Mouse (Mus musculus) lung, embryonic 16.5 days (tissue): Measurements from ENCODE around the gene Zfp410. TPM values are rescaled to one million over a fixed set of nuclear protein-coding genes. Genes with fewer than 3 reads are reported as not detected.

Experiments used
- ATAC-seq: fragments of 200-750 bp; cut with Nextera tagmentation; 2 replicates; pipeline ENCODE4 v1.8.0; 2017; ENCODE audit warnings: low read depth, mild to moderate bottlenecking, moderate library complexity
- H3K27ac ChIP-seq: fragments of 300-500 bp; sonication (generic); 2 replicates; pipeline ENCODE4 v1.5.1; 2014; ENCODE audit warnings: mild to moderate bottlenecking, control low read depth, low read length
- H3K27me3 ChIP-seq: fragments of 300-500 bp; sonication (generic); 2 replicates; pipeline ENCODE4 v1.6.1; 2014; ENCODE audit warnings: low read depth, low read length, mixed read lengths; ENCODE audit not compliant: control insufficient read depth, insufficient read depth
- H3K36me3 ChIP-seq: fragments of 300-500 bp; sonication (generic); 2 replicates; pipeline ENCODE4 v1.6.1; 2014; ENCODE audit warnings: low read length; ENCODE audit not compliant: control insufficient read depth, insufficient read depth
- H3K4me1 ChIP-seq: fragments of 300-500 bp; sonication (generic); replicated peaks from 2 replicates; pipeline ENCODE4 v1.6.1; 2014; ENCODE audit warnings: low read length, mixed read lengths; ENCODE audit not compliant: control insufficient read depth, insufficient read depth
- H3K4me2 ChIP-seq: fragments of 300-500 bp; sonication (generic); 2 replicates; pipeline ENCODE4 v1.6.1; 2014; ENCODE audit warnings: low read depth, low read length, control low read depth
- H3K4me3 ChIP-seq: fragments of 300-500 bp; sonication (generic); 2 replicates; pipeline ENCODE4 v1.5.1; 2014; ENCODE audit warnings: mild to moderate bottlenecking, low read length, control low read depth
- H3K9ac ChIP-seq: fragments of 300-500 bp; sonication (generic); 2 replicates; pipeline ENCODE4 v1.6.1; 2014; ENCODE audit warnings: low read length, control low read depth
- H3K9me3 ChIP-seq: fragments of 300-500 bp; sonication (generic); 2 replicates; pipeline ENCODE4 v1.6.1; 2016; ENCODE audit warnings: low read length; ENCODE audit not compliant: control insufficient read depth
- WGBS: fragments of 180-500 bp; shearing (Covaris S2); extraction: QIAGEN DNeasy Blood & Tissue Kit; methylation state at CpG from one replicate; pipeline ENCODE4 v1.1.7; 2014; 5-methylcytosine and 5-hydroxymethylcytosine counted together
- polyA plus RNA-seq: library from polyadenylated mRNA; unstranded; fragments of >200 nt; fragmentation: Nextera tagmentation; extraction: Ambion mirVana; gene quantifications from 2 replicates; pipeline ENCODE4 v1.2.1, GENCODE M21; 2015

Zfp410 gene
- polyA plus RNA-seq, 1 experiment from 2014 or later, result 75.8 TPM

- H3K27ac ChIP-seq, result no peak overlapping the region
- no peaks in the 10 kb centered on the region for H3K4me1 ChIP-seq
- H3K4me2 ChIP-seq, result no peak overlapping the region
- H3K9ac ChIP-seq, result no peak overlapping the region
- no peaks in the 10 kb centered on the region for H3K9me3 ChIP-seq
- ATAC-seq, result no peak
- no peaks in the 10 kb centered on the region for H3K27me3 ChIP-seq
- 89% methylated on average over 5 of the region's 5 CpGs for WGBS
- H3K4me3 ChIP-seq, result no peak overlapping the region
- peaks cover 44% of the 10 kb centered on the region for H3K36me3 ChIP-seq
These were observed 55.0 kb downstream of the Zfp410 start for GRCm38 (mm10) chr12:84371647-84372046.

DNA sequence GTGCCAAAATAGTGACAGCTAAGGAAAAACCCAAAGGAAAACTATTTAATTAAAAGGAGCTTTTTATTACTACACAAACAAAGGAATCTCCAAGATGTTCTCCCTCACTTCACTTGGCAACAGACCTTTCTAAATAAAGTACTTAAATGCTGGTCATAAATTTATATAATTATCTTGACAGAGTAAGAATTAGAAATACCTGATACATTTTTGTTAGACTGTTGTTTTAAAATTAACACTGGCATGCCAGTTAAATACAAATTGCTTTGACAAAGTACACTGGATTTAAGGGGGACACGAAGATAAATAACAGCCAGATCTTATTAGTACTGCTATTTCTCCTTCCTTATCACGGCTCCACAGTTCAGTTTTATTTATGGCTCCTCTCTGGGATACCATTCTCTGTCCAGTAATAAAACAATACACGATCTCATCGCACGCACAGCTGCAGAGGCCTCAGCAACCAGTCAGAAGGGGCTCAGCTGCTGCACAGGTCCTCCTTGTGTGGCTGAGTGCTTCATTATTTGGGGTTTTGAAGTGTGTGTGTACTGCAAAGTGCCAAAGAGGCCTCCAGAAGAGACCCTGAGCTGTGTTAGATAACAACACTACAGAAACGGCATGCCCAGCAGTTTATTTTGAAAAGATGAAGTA lies 57.3 kb downstream of the Zfp410 start:
- Histone ChIP-seq H3K4me3 (no peak overlapping the region), H3K36me3 (peaks cover 30% of the 10 kb centered on the region), H3K9ac (no peak overlapping the region), H3K4me1 (no peaks in the 10 kb centered on the region), H3K27ac (no peak overlapping the region), H3K4me2 (no peak overlapping the region), H3K27me3 (no peaks in the 10 kb centered on the region), H3K9me3 (no peaks in the 10 kb centered on the region)
- 73% methylated on average over 6 of the region's 6 CpGs for WGBS
- no peak for ATAC-seq

GRCm38 (mm10) chr12:84382369-84382768 lies 65.7 kb downstream of the Zfp410 start:
- H3K4me2 ChIP-seq, result no peak overlapping the region

DNA sequence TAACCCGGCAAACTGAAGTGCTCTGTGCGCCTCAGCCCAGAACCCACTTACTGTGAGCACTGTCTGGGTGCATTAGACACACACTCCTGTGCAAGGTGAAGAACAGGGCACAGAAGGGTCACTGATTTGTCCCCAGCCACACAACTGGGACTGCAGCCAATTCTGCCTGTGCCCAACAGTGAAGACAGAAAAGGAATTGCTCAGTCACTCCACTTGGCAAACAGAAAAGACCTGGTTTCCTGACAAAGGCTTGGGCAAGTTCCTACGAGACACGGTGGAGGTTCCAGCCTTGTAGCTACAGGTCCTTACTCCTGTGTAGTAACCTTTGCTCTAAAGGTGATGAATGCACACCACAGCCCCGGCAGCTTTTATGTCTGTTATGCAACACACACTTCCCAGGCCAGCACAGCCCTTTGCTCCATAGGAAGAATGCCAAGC lies 68.0 kb downstream of the Zfp410 start:
- H3K27me3 ChIP-seq, result no peaks in the 10 kb centered on the region
- peaks cover 12% of the 10 kb centered on the region for H3K4me1 ChIP-seq
- no peaks in the 10 kb centered on the region for H3K9me3 ChIP-seq
- 32% methylated on average over 5 of the region's 5 CpGs for WGBS
- H3K27ac ChIP-seq, result peak overlapping the region; percentile 78
- peak; percentile 86 for ATAC-seq
- no peak overlapping the region for H3K4me3 ChIP-seq
- no peak overlapping the region for H3K4me2 ChIP-seq
- H3K9ac ChIP-seq, result no peak overlapping the region
- no peaks in the 10 kb centered on the region for H3K36me3 ChIP-seq

More at GRCm38 (mm10) chr12:84382369-84382768, 65.7 kb downstream of the Zfp410 start:
- Histone ChIP-seq H3K9me3 (no peaks in the 10 kb centered on the region), H3K9ac (no peak overlapping the region), H3K27me3 (no peaks in the 10 kb centered on the region), H3K4me1 (peaks cover 12% of the 10 kb centered on the region), H3K36me3 (no peaks in the 10 kb centered on the region), H3K4me3 (no peak overlapping the region), H3K27ac (no peak overlapping the region)
- ATAC-seq, result no peak
- WGBS, result 69% methylated on average over 4 of the region's 4 CpGs

- H3K9me3 ChIP-seq, result no peaks in the 10 kb centered on the region
- peak overlapping the region; percentile 78 for H3K27ac ChIP-seq
- H3K27me3 ChIP-seq, result no peaks in the 10 kb centered on the region
- H3K36me3 ChIP-seq, result no peaks in the 10 kb centered on the region
- no peak overlapping the region for H3K4me3 ChIP-seq
- no peak overlapping the region for H3K9ac ChIP-seq
- H3K4me2 ChIP-seq, result no peak overlapping the region
- no peak for ATAC-seq
- WGBS, result 75% methylated on average over 4 of the region's 4 CpGs
- peaks cover 12% of the 10 kb centered on the region for H3K4me1 ChIP-seq
These were observed 68.8 kb downstream of the Zfp410 start for GRCm38 (mm10) chr12:84385408-84385807.

DNA sequence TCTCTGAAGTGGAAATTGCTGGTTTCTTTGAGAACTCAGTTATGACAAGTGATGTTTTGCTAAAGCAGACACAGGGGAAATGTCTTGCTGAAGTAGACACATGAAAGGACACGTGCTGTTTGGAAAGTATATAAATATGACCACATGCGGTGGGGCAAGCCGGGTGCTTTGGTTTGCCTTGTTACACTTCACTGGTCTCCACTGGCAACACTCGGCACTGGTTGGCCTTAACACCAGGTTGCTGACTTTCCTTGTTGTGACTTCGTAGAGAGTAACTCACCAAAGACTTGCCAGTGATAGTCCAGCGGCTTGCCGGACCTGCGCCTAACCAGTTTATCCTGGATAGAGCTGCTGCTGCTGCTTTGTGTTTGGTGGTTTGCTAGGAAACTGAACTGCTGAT lies 71.4 kb downstream of the Zfp410 start:
- no peak overlapping the region for H3K27ac ChIP-seq
- H3K4me3 ChIP-seq, result no peak overlapping the region
- WGBS, result 81% methylated on average over 8 of the region's 8 CpGs
- ATAC-seq, result no peak
- no peaks in the 10 kb centered on the region for H3K36me3 ChIP-seq
- peaks cover 12% of the 10 kb centered on the region for H3K4me1 ChIP-seq
- H3K4me2 ChIP-seq, result no peak overlapping the region
- no peaks in the 10 kb centered on the region for H3K9me3 ChIP-seq
- no peak overlapping the region for H3K9ac ChIP-seq
- H3K27me3 ChIP-seq, result no peaks in the 10 kb centered on the region

GRCm38 (mm10) chr12:84388774-84389400 lies 72.2 kb downstream of the Zfp410 start:
- no peak overlapping the region for H3K4me3 ChIP-seq
- no peak for ATAC-seq
- H3K9ac ChIP-seq, result no peak overlapping the region
- no peak overlapping the region for H3K27ac ChIP-seq
- H3K36me3 ChIP-seq, result no peaks in the 10 kb centered on the region
- no peaks in the 10 kb centered on the region for H3K9me3 ChIP-seq
- 0 out of 2 replicates have a peak overlapping the region, but pooled peaks have one; percentile 12 for H3K4me2 ChIP-seq
- H3K4me1 ChIP-seq, result peaks cover 12% of the 10 kb centered on the region
- H3K27me3 ChIP-seq, result no peaks in the 10 kb centered on the region
- WGBS, result 60% methylated on average over 14 of the region's 14 CpGs

- ATAC-seq, result no peak
These were observed 73.7 kb downstream of the Zfp410 start for GRCm38 (mm10) chr12:84390336-84390735.

DNA sequence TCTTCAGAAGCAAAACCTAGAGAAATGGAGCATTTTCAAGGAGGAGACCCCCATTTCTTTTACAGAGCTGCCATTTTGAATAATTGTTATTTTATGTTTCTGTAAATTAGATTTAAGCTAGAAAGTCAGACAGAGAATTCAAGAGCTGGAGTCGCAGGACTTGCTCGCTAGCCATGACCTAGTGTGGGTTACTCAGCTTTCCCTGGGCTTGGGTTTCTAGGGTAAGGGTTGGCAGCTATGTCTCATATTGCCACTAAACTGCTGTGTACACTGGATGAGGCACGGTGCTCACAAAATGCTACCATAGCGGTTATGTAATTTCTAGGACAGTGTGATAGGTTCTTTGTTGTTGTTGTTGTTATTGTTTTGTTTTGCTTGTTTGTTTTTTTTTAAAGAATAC lies 76.0 kb downstream of the Zfp410 start:
- Histone ChIP-seq H3K9me3 (no peaks in the 10 kb centered on the region), H3K4me3 (no peak overlapping the region), H3K9ac (no peak overlapping the region), H3K4me2 (no peak overlapping the region), H3K27ac (no peak overlapping the region), H3K36me3 (no peaks in the 10 kb centered on the region), H3K27me3 (no peaks in the 10 kb centered on the region), H3K4me1 (no peaks in the 10 kb centered on the region)
- ATAC-seq, result no peak
- 96% methylated on average over 4 of the region's 4 CpGs for WGBS

More at GRCm38 (mm10) chr12:84390336-84390735, 73.7 kb downstream of the Zfp410 start:
- Histone ChIP-seq H3K36me3 (no peaks in the 10 kb centered on the region), H3K4me1 (peaks cover 5% of the 10 kb centered on the region), H3K27ac (no peak overlapping the region), H3K9me3 (no peaks in the 10 kb centered on the region), H3K4me3 (no peak overlapping the region), H3K9ac (no peak overlapping the region), H3K27me3 (no peaks in the 10 kb centered on the region), H3K4me2 (no peak overlapping the region)
- 79% methylated on average over 6 of the region's 6 CpGs for WGBS
